Mouse (Mus musculus) kidney, embryonic 14.5 days (tissue): ENCODE measurements around the gene Tmem192. TPM values are rescaled to one million over a fixed set of nuclear protein-coding genes. Genes with fewer than 3 reads are reported as not detected.

Experiments used
- ATAC-seq: fragments of 200-750 bp; cut with Nextera tagmentation; 2 replicates; pipeline ENCODE4 v1.8.0; 2017; ENCODE audit warnings: moderate number of reproducible peaks, mild to moderate bottlenecking, moderate TSS enrichment, moderate library complexity; ENCODE audit not compliant: low FRiP score, low TSS enrichment
- H3K27ac ChIP-seq: fragments of 300-500 bp; sonication (generic); 2 replicates; pipeline ENCODE4 v1.5.1; 2014; ENCODE audit warnings: low read depth, mild to moderate bottlenecking, low read length, moderate library complexity, mixed read lengths
- H3K27me3 ChIP-seq: fragments of 300-500 bp; sonication (generic); 2 replicates; pipeline ENCODE4 v1.6.1; 2014; ENCODE audit warnings: mild to moderate bottlenecking, low read length; ENCODE audit not compliant: control insufficient read depth, insufficient read depth
- H3K36me3 ChIP-seq: fragments of 300-500 bp; sonication (generic); 2 replicates; pipeline ENCODE4 v1.6.1; 2014; ENCODE audit warnings: low read length, mixed read lengths; ENCODE audit not compliant: control insufficient read depth, insufficient read depth
- H3K4me1 ChIP-seq: fragments of 300-500 bp; sonication (generic); 2 replicates; pipeline ENCODE4 v1.6.1; 2014; ENCODE audit warnings: low read length, mixed read lengths; ENCODE audit not compliant: control insufficient read depth, insufficient read depth
- H3K4me2 ChIP-seq: fragments of 300-500 bp; sonication (generic); replicated peaks from 2 replicates; pipeline ENCODE4 v1.6.1; 2014; ENCODE audit warnings: low read depth, mild to moderate bottlenecking, low read length
- H3K4me3 ChIP-seq: fragments of 300-500 bp; sonication (generic); 2 replicates; pipeline ENCODE4 v1.5.1; 2014; ENCODE audit warnings: mild to moderate bottlenecking, low read length
- H3K9ac ChIP-seq: fragments of 300-500 bp; sonication (generic); 2 replicates; pipeline ENCODE4 v1.6.1; 2014; ENCODE audit warnings: low read depth, mild to moderate bottlenecking, low read length, moderate library complexity
- H3K9me3 ChIP-seq: fragments of 300-500 bp; sonication (generic); 2 replicates; pipeline ENCODE4 v1.6.1; 2016; ENCODE audit warnings: low read length; ENCODE audit not compliant: control insufficient read depth
- WGBS: fragments of 180-500 bp; shearing (Covaris S2); extraction: QIAGEN DNeasy Blood & Tissue Kit; methylation state at CpG from one replicate; pipeline ENCODE4 v1.1.7; 2014; 5-methylcytosine and 5-hydroxymethylcytosine counted together
- polyA plus RNA-seq: library from polyadenylated mRNA; unstranded; fragments of >200 nt; fragmentation: Nextera tagmentation; extraction: Ambion mirVana; gene quantifications from 2 replicates; pipeline ENCODE4 v1.2.1, GENCODE M21; 2014

Tmem192 gene
- polyA plus RNA-seq, 1 experiment from 2014 or later: 31.1 TPM

DNA sequence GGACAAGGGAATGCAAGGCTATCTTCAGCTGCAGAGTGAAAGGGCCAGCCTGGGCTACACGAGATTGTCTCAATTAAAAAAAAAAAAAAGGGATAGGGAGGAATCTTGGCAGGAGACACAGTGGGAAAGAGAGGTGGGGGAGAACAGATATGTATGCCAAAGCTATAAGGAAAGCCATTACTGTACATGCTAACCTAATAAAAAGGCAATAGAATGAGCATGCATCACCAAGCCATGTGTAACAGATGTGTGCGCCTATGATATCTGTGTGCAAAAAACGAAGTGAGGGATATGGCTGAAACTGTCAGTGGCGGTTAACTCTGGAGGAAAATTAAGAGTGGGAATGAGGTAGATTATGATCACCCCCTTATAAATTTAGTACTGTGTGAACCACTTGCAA lies 21.2 kb upstream of the Tmem192 start:
- Histone ChIP-seq H3K4me3 (no peak overlapping the region), H3K9me3 (no peaks in the 10 kb centered on the region), H3K36me3 (no peaks in the 10 kb centered on the region), H3K27ac (no peak overlapping the region), H3K4me2 (no peak overlapping the region), H3K4me1 (0 out of 2 replicates have a peak, but pooled peaks cover 3% of the 10 kb centered on the region), H3K9ac (no peak overlapping the region), H3K27me3 (no peaks in the 10 kb centered on the region)
- WGBS: 78% methylated on average over 4 of the region's 4 CpGs
- ATAC-seq: no peak

DNA sequence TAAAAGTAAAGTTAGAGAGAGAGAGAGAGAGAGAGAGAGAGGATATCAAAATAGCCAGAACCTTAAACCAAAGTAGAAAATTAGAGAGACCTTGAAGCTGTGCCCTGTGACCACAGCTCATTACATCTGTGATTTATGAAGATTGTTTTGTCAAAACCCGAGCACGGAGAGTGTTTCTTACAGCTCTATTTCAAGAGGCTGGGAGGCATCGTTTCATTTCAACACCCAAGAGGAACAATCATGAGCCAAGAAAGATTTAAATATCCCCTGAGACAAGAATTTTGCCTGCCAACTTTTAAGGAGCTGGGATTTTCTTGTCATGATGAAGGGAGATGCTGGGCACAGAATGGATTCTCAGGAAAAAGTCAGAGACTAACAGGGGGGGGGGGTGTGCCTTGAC lies 20.6 kb upstream of the Tmem192 start:
- Histone ChIP-seq H3K4me2 (no peak overlapping the region), H3K9ac (no peak overlapping the region), H3K27ac (no peak overlapping the region), H3K9me3 (no peaks in the 10 kb centered on the region), H3K36me3 (no peaks in the 10 kb centered on the region), H3K4me3 (no peak overlapping the region), H3K4me1 (0 out of 2 replicates have a peak, but pooled peaks cover 3% of the 10 kb centered on the region), H3K27me3 (no peaks in the 10 kb centered on the region)
- WGBS: 3% methylated on average over 3 of the region's 3 CpGs
- peak; percentile 70; the same call in 1 of the 2 replicates for ATAC-seq

DNA sequence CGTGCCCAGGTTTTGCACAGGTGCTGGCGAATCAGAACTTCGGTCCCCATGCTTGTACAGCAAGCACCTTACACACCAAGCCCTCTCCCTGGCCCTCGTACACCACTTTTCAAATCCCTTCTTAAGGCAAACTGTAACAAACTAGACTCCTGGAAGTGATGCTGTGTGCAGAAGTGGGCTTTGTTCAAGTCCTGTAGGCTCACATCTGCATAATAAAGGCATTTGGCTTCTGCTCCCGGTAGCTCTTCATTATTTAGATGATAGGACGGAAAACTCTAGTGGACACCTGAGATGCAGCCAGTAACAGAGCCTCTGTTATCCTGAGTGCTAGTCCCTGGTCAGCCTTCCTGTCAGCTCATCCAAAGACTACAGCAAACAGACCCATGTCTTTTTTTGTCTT lies 18.0 kb upstream of the Tmem192 start:
- Histone ChIP-seq H3K9me3 (no peaks in the 10 kb centered on the region), H3K9ac (no peak overlapping the region), H3K36me3 (no peaks in the 10 kb centered on the region), H3K4me1 (no peaks in the 10 kb centered on the region), H3K4me2 (no peak overlapping the region), H3K27ac (no peak overlapping the region), H3K27me3 (no peaks in the 10 kb centered on the region), H3K4me3 (no peak overlapping the region)
- WGBS: 94% methylated on average over 6 of the region's 6 CpGs
- ATAC-seq: no peak

DNA sequence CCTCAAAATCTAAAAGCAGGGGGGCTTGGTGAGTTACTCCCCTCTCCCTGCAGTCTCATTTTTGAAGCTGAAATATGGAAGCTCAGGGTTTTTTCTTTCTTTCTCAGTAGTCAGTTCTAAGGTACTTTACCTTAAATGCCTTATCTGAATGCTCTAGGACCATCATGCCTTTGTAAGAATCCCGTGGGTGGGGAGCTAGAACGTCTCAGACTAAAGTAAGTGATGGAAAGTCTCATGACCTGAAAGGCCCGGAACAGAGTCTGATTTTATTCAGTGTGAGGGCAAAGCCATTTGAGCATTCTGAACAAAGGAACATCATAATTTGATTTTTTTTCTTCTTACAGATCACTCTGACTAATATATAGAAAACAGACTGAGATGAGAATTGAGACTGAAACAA lies 12.0 kb upstream of the Tmem192 start:
- Histone ChIP-seq H3K27ac (no peak overlapping the region), H3K9me3 (no peaks in the 10 kb centered on the region), H3K4me2 (no peak overlapping the region), H3K9ac (no peak overlapping the region), H3K27me3 (no peaks in the 10 kb centered on the region), H3K4me3 (no peak overlapping the region), H3K4me1 (no peaks in the 10 kb centered on the region), H3K36me3 (no peaks in the 10 kb centered on the region)
- ATAC-seq: no peak
- WGBS: 75% methylated on average over 3 of the region's 3 CpGs

DNA sequence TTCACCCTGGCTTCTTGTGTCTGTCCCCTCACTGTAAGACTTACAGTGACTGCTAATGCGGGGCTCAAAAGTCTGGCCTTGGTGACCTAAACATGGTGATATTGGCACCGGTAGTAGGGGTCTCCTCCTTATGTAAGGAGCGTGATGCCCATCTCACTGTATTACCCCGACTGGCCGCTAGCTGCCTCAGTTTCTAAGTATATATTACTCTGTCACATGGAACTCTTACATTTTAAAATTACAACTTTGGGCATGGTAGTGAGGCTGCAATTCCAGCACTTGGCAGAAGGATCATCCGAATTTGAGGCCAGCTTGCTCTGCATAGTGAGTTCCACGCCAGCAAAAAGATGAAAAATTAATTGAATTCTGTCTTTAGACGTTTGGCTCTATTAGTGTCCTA lies 6.0 kb upstream of the Tmem192 start:
- ATAC-seq: no peak
- Histone ChIP-seq H3K9ac (no peak overlapping the region), H3K4me2 (no peak overlapping the region), H3K9me3 (no peaks in the 10 kb centered on the region), H3K4me3 (no peak overlapping the region), H3K36me3 (no peaks in the 10 kb centered on the region), H3K4me1 (no peaks in the 10 kb centered on the region), H3K27me3 (0 out of 2 replicates have a peak, but pooled peaks cover 3% of the 10 kb centered on the region), H3K27ac (no peak overlapping the region)
- WGBS: 84% methylated on average over 8 of the region's 8 CpGs

DNA sequence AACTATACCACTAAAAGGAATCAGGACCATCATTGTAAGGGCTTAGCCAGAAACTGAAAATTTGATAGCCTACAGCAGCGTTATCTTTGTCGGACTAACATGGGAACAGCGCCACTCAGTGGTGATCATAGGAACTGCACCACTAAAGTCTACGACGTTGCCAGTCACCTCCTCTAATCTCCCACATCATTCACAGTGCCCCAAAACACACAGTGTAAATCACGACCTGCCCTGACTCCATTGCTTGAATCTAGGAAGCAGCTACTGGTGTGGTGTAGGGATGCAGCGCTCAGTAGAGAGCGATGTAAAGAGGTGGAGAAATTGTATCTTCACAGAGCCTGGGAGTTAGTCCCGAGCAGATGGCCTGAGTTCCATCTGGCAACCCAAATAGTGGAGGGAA lies 5.5 kb upstream of the Tmem192 start:
- H3K4me1 ChIP-seq: no peaks in the 10 kb centered on the region
- H3K4me2 ChIP-seq: no peak overlapping the region
- H3K4me3 ChIP-seq: no peak overlapping the region
- H3K36me3 ChIP-seq: no peaks in the 10 kb centered on the region
- no peak overlapping the region for H3K9ac ChIP-seq
- H3K9me3 ChIP-seq: no peaks in the 10 kb centered on the region
- 0 out of 2 replicates have a peak, but pooled peaks cover 3% of the 10 kb centered on the region for H3K27me3 ChIP-seq
- peak; percentile 33; the same call in 1 of the 2 replicates for ATAC-seq
- 9% methylated on average over 9 of the region's 9 CpGs for WGBS
- H3K27ac ChIP-seq: no peak overlapping the region

DNA sequence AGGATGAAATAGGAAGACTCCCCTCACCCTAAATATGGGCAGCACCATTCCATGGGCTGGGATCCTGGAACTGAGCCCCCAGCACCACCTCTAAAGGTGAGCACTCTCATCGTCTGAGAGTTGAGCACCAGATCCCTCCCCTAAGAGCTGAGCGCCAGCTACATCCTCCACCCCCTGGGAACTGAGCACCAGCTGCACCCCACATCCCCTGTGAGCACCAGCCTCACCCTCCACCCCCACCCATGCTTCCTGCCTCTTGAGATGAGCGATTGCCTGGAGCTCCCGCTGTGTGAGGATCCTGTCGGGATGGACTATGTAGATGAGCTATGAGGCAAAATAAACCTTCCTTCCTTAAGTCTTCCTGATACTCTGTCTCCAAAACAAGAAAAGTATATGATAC lies 4.0 kb upstream of the Tmem192 start:
- Histone ChIP-seq H3K4me1 (no peaks in the 10 kb centered on the region), H3K9ac (no peak overlapping the region), H3K36me3 (no peaks in the 10 kb centered on the region), H3K27ac (no peak overlapping the region), H3K4me3 (no peak overlapping the region), H3K27me3 (0 out of 2 replicates have a peak, but pooled peaks cover 3% of the 10 kb centered on the region), H3K9me3 (no peaks in the 10 kb centered on the region), H3K4me2 (no peak overlapping the region)
- WGBS: 20% methylated on average over 5 of the region's 5 CpGs
- ATAC-seq: no peak

DNA sequence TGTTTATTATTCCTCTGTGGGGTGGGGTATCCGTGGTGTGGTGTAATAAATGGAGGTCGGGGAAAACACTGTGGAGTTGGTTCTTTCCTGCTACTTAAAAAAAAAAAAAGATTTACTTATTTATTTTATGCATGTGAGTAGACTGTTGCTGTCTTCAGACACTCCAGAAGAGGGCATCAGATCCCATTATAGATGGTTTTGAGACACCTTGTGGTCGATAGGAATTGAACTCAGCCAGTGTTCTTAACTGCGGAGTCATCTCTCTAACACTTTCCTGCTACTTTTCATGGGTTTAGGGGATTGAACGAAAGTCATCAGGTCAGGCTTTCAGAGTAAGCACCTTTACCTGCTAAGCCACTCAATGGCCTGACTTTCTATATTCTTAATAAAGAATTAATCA lies 2.2 kb upstream of the Tmem192 start:
- H3K27ac ChIP-seq: no peak overlapping the region
- 28% methylated on average over 5 of the region's 5 CpGs for WGBS
- 0 out of 2 replicates have a peak, but pooled peaks cover 3% of the 10 kb centered on the region for H3K27me3 ChIP-seq
- no peak overlapping the region for H3K4me3 ChIP-seq
- H3K9me3 ChIP-seq: no peaks in the 10 kb centered on the region
- no peaks in the 10 kb centered on the region for H3K4me1 ChIP-seq
- no peak overlapping the region for H3K4me2 ChIP-seq
- no peaks in the 10 kb centered on the region for H3K36me3 ChIP-seq
- ATAC-seq: no peak
- no peak overlapping the region for H3K9ac ChIP-seq

DNA sequence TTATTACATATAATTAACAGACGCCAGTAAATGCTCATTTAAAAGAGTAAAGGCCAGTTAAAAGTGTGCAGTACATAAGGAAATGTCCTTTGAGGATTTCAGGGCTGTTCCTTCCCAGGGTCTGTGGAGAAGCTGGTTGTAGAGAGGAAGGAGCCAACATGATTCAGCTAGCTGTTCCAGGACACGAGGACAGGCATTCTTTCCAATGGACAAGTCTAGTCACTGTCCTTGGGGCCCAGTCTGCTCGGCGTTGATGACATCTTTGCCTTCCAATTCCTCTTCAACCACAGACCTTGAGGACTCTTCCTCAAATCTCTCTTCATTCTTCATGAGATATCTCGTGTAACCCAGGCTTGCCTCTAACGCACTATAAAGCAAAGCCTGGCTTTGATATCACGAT lies 1.4 kb upstream of the Tmem192 start:
- WGBS: 84% methylated on average over 7 of the region's 7 CpGs

More for the DNA sequence above, 1.4 kb upstream of the Tmem192 start:
- Histone ChIP-seq H3K4me2 (no peak overlapping the region), H3K9me3 (no peaks in the 10 kb centered on the region), H3K27ac (no peak overlapping the region), H3K36me3 (no peaks in the 10 kb centered on the region), H3K9ac (no peak overlapping the region), H3K4me3 (no peak overlapping the region), H3K27me3 (0 out of 2 replicates have a peak, but pooled peaks cover 3% of the 10 kb centered on the region), H3K4me1 (no peaks in the 10 kb centered on the region)
- ATAC-seq: no peak
